Mouse (Mus musculus): ENCODE results near the gene AC170998.1.
"Not testable (repeated sequence)": the region's sequence is repeated elsewhere in the genome, so short reads cannot be mapped to it uniquely, and the experiment has no call there.

Gene AC170998.1

DNA sequence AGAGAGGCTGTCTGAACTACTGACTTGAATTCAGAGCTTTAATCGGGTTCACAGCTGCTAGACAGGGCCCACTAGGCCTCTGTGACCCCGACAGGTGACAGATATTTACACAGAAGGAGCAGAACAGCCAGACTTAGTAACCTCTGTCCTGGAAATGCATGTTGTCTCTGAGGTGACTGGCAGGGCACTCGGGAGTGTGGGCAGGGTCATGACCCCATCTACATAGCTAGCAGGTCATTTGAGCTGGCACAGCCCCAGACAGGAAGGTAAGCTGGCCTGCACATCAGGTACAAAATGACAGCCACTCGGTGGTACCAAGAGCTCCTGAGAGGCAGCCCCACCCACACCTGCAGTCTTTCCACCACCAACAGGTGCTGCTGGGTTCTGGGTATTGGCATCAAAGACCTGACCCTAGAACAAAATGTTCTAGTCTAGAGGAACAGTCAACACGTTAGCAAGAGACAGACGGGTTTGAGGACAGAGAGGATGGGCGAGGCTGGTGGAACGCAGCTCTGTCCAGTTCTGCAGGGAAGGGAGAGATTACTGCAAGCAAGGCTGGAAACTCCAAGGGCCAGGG lies 34.9 kb downstream of the AC170998.1 start:
- no peak for DNase-seq

DNA sequence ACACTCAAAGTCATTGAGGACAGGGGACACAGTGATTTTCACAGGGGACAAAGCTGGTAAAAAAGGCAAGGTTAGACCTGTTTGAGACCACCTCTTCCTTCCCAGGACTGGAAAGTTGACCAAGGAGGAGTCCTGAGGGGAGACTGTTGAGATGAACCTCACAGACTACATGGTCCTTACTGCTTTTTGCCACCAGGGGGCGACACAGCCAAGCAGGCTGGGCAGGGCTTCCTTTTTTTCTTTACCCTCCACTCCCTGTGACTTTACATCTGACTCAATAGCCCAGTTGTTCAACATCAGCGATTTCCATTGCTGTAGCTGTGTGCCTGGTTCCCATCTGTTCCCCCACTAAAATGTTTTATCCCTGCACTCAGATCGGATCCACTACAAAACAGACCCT lies 36.0 kb downstream of the AC170998.1 start:
- DNase-seq, result peak; percentile 74

DNA sequence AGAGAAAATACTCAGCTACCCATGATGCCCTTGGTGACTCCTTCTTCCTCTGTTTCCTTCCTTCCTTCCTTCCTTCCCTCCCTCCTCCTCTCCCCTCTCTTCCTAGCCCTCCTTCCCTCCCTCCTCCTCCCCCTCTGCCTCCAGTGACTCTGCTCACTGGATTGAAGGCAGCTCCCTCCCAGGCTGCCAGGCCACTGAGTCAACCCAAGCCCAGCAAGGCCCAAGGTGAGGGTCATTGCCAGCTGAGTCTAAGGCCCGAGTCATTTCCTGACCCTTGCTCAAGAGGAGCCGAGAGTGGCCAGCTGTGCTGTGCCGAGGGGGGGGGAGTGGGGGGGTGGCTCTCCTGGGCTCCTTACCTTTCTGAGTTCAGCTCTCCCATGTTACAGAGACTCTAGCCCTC lies 40.3 kb downstream of the AC170998.1 start:
- DNase-seq, result no peak

- no peak for DNase-seq
Measured at GRCm38 (mm10) chr17:28766781-28767515, 41.1 kb downstream of the AC170998.1 start.

GRCm38 (mm10) chr17:28769121-28769874 lies 43.4 kb downstream of the AC170998.1 start, which contains the start of gene Mapk13:
Gene Mapk13, plus strand, starts transcription at chr17:28769297.
- DNase-seq, result no peak

GRCm38 (mm10) chr17:28769875-28770421 lies 44.1 kb downstream of the AC170998.1 start:
- DNase-seq, result peak; percentile 43

DNA sequence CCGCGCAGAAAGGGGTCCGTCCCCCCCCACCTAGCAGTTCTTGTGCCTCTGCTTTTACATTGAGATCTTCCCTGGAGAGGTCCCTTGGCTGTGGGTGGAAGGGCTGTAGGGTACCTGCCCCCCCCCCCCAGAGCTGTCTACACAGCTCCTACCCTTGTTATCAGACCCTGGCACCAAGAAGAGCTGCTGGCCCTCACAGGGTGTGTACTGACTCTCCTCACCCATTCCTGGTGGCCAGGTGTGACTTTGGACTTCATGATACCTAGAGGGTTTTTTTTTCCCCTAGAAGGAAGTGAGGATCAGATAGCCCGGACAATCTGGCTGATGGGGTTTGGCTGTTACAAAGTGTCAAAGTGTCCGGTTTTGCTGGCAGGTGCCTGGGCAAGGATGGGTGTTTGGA lies 45.4 kb downstream of the AC170998.1 start:
- no peak for DNase-seq

DNA sequence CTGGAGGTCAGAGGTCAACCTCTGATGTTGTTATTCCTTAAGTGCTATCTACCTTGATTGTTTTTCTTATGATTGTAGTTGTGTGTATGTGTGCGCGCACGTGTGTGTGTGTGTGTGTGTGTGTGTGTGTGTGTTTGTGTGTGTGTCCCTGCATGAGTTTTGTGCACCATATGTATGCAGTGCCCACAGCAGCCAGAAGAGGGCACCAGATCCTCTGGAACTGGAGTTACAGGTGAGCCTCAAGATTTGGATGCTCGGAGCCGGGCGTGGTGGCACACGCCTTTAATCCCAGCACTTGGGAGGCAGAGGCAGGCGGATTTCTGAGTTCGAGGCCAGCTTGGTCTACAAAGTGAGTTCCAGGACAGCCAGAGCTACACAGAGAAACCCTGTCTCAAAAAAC lies 48.4 kb downstream of the AC170998.1 start:
- not testable (repeated sequence) for DNase-seq

DNA sequence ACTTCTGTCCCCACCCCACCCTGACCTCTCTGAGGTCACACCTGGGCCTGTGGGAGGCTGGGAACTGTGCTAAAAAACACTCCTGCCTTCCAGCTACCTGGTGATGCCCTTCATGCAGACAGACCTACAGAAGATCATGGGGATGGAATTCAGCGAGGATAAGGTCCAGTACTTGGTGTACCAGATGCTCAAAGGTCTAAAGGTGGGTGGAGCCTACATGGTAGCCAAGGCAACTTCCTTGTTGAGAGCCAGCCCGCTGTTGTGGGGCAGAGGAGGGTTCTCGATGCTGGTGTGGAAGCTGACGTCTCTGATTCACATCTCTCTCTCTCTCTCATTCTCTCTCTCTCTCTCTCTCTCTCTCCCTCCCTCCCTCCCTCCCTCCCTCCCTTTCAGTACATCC lies 49.3 kb downstream of the AC170998.1 start:
- no peak for DNase-seq

Measured in cerebellum, adult 9-11 months (tissue).